Mouse (Mus musculus) heart, postnatal 4 days (tissue): ENCODE results near the gene Morn5. TPM values are rescaled to one million over a fixed set of nuclear protein-coding genes. Genes with fewer than 3 reads are reported as not detected.

ENCODE experiments used
- DNase-seq: peaks from one replicate; pipeline ENCODE4 v3.0.0; 2021
- total RNA-seq, 2 experiments: library from RNA; stranded (reverse); gene quantifications; 2 replicates each; pipeline ENCODE4 v1.2.3; 2021

Gene Morn5
- total RNA-seq, 2 experiments from 2014 or later = not detected

DNA sequence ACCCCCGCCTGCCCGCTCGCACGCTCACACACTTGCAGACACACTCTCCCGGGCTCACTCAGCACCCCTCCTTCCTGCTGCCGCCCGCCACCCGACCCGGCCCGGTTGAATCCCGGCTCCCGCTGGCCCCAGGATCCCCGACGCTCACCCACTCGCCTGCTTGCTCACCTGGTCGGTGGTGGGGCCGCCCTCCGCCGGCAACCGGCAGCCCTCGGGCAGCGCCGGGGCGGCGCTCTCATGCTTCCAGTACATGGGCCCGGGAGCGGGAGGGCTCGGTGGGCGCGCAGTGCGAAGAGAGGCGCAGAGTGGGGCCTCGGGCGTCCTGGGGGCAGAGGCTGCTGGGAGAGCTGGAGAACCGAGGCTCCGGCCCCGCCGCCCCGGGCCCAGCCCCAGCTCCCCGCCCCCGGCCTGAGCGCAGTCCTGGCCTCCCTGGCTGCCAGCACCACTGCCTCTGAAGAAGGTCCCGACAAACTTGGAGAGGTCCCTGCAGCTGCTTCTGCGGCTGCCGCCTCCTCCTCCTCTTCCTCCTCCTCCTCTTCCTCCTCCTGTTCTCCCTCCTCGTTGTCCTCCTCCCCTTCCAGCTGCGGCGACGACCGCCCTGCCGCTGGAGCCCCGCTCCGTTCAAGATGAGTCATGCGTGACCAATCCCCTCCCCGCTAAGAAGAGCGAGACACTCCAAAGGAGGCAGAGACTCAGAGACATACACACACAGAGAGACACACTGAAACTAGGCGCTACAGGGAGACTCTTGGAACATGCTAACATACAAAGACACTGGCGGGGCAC lies 55.9 kb downstream of the Morn5 start, which contains the start of gene Lhx6:
Gene Lhx6 (minus strand): TSS at position 453 of the 786 bp plus-strand sequence.
- peak; percentile 33 for DNase-seq

- no peak for DNase-seq
Measured at GRCm38 (mm10) chr2:36108615-36109014, 59.4 kb downstream of the Morn5 start.

DNA sequence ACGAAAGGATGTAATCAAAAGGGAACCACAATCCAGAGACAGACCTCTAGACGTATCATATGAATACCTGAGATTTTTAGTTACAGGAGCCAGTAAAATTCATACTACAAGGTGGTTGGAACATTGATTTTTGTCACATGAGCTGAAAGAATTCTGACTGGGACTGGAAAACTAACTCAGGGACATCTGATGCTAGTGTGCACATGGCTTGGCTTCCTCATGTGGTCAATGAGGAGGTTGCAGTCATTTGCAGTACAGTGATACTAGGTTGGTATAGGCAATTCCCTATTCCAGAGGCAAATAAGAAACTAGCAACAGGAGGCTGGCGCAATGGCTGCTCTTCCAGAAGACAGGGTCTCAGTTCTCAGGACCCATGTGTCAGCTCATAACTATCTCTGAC lies 63.4 kb downstream of the Morn5 start:
- DNase-seq = no peak

DNA sequence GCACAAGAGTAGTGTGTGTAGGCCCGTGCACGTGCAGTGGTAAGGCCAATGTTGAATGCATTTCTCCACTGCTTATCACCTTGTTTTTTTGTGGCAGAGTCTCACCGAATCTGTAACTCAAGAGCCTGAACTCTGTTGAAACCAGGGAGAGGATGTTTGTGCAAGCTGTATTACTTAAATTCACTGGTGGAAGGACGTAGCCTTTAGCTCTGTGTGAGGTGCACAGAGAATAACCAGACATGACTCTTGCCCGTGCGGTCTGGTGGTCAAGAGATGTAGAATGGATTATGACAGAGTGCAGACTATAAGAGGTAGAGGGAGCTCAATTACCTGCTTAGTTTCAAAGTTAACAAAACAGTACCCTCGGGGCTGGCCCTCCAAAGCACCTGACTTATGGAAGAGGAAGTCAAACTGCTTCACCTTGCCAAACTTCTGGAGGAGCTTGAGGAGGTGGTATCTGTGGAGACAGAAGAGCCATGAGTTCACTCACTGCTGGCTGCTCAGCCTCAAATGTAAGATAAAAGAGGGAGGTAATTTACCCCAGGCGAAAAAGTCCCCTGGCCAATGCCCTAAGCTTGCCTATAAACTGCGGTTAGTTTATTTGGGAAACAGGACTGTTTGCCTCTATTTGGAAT lies 77.7 kb downstream of the Morn5 start:
- no peak for DNase-seq

GRCm38 (mm10) chr2:36127973-36128372 lies 78.7 kb downstream of the Morn5 start:
- no peak for DNase-seq

DNA sequence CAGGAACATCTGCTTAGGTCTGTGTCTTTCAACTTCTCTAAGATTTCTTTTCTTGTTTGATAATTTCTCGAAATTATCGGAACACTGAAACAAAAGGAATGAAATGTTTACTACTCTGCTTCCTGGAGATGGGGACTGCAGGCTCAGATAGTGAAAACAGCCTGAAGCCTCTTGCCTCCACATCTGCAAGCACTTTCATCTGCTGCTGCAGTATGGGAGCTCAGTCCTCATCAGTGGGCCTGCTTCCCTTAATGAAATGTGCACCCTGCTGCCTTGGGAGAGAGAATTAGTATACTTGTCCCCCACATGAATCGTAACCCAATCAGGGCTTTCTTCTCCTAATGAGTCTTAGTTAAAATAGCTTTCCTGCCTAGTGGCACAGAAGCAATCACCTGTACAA lies 79.8 kb downstream of the Morn5 start:
- no peak for DNase-seq

Other genes starting within 250 kb of the Morn5 start
- 1 to 10 TPM; 2.2 to 2.7 TPM for gene Ttll11, start 69.5 kb upstream of the Morn5 start, total RNA-seq
- gene Ndufa8, start 52 bp upstream of the Morn5 start, total RNA-seq = 100 to 1,000 TPM; 487 to 501 TPM
- gene Lhx6, start 56.0 kb downstream of the Morn5 start, total RNA-seq = 1 to 10 TPM; 6.7 to 8.6 TPM
- 10 to 100 TPM; 37.3 to 39.1 TPM for gene Mrrf, start 86.9 kb downstream of the Morn5 start, total RNA-seq
- 10 to 100 TPM; 41.4 to 42.7 TPM for gene Rbm18, start 87.3 kb downstream of the Morn5 start, total RNA-seq
- 10 to 100 TPM; 13.7 to 16.0 TPM for gene Ptgs1, start 181.0 kb downstream of the Morn5 start, total RNA-seq